Mouse (Mus musculus): Measurements from ENCODE around the gene Tprkb. TPM values are rescaled to one million over a fixed set of nuclear protein-coding genes. Genes with fewer than 3 reads are reported as not detected.
A peak's percentile ranks its signal among the peaks of the same experiment; 100 is the strongest.
"Not testable (repeated sequence)": the region's sequence is repeated elsewhere in the genome, so short reads cannot be mapped to it uniquely, and the experiment has no call there.

Tprkb gene
- polyA plus RNA-seq, 1 experiment from 2014 or later, result 17.2 TPM

DNA sequence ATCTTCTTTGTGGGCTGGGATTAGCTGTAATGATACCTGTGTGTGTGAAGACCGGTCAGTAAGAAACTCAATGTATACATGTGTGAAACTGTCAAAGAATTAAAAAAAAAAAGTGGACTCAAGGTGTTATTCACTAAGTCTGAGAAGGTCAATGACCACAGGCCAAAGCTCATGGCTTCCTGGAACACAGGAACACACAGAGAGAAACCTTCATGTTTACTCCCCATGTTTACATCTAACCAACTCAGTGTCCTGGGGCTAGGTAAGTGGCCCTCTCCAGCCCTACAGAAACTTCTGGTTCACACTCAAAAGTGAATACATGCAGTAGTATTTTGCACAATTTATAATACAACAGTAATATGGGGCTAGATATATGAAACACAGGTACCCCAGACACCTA is 2.0 kb upstream of the Tprkb start:
- ATAC-seq (ENCODE audit: low read depth), result no peak
- H3K4me1 ChIP-seq (ENCODE audit: control insufficient read depth, low read depth, low read length), result peaks cover 10% of the 10 kb centered on the region
- 76% methylated on average over 1 of the region's 1 CpGs for WGBS (ENCODE audit: insufficient replicate concordance)
- no peaks in the 10 kb centered on the region for H3K9me3 ChIP-seq (replicated peaks; ENCODE audit: control insufficient read depth, low read length)
- no peaks in the 10 kb centered on the region for H3K27me3 ChIP-seq (ENCODE audit: control insufficient read depth, insufficient read depth, low read depth, low read length)
- no peak overlapping the region for H3K4me2 ChIP-seq (ENCODE audit: low read depth, low read length)
- no peak overlapping the region for H3K9ac ChIP-seq (ENCODE audit: low read depth, low read length)
- H3K4me3 ChIP-seq (ENCODE audit: low read depth, low read length), result no peak overlapping the region
- no peak overlapping the region for H3K27ac ChIP-seq (ENCODE audit: low read length)
- H3K36me3 ChIP-seq (ENCODE audit: control insufficient read depth, insufficient read depth), result no peaks in the 10 kb centered on the region

DNA sequence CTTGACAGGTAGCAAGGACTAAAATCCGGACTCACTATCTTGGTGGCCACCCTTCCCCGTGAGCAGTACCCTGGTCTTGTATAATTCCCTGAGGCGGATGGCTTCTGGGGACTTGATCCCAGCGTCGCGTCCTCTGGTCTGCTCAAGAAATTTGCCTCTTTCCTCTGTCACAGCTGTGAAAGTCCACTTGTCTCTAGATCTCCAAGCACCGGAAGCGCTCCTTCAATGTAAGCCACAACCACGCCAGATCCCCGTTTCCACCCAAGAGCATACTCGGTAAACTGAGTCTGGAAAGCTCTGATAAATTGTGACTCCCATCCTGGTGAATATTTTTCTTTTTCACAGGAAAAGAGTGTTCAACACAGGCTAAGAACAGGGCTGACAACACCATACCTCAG is 3.5 kb downstream of the Tprkb start:
- ATAC-seq (ENCODE audit: low read depth), result no peak
- no peaks in the 10 kb centered on the region for H3K9me3 ChIP-seq (replicated peaks; ENCODE audit: control insufficient read depth, low read length)
- peaks cover 20% of the 10 kb centered on the region for H3K4me1 ChIP-seq (ENCODE audit: control insufficient read depth, low read depth, low read length)
- peak overlapping the region; percentile 86 for H3K9ac ChIP-seq (ENCODE audit: low read depth, low read length)
- H3K4me3 ChIP-seq (ENCODE audit: low read depth, low read length), result peak overlapping the region; percentile 85
- H3K27me3 ChIP-seq (ENCODE audit: control insufficient read depth, insufficient read depth, low read depth, low read length), result no peaks in the 10 kb centered on the region
- H3K4me2 ChIP-seq (ENCODE audit: low read depth, low read length), result peak overlapping the region; percentile 90
- WGBS (ENCODE audit: insufficient replicate concordance), result 1% methylated on average over 11 of the region's 11 CpGs
- H3K36me3 ChIP-seq (ENCODE audit: control insufficient read depth, insufficient read depth), result no peaks in the 10 kb centered on the region
- peak overlapping the region; percentile 89 for H3K27ac ChIP-seq (ENCODE audit: low read length)

- ATAC-seq (ENCODE audit: low read depth), result peak; percentile 94
- not testable (repeated sequence) for H3K27me3 ChIP-seq (ENCODE audit: control insufficient read depth, insufficient read depth, low read depth, low read length); H3K36me3 ChIP-seq (ENCODE audit: control insufficient read depth, insufficient read depth); H3K9me3 ChIP-seq (replicated peaks; ENCODE audit: control insufficient read depth, low read length)
- H3K27ac ChIP-seq (ENCODE audit: low read length), result peak within 1 kb of the TSS; percentile 89
- WGBS (ENCODE audit: insufficient replicate concordance), result under 1% methylated on average over 61 of the region's 61 CpGs
- peak within 1 kb of the TSS; percentile 86 for H3K9ac ChIP-seq (ENCODE audit: low read depth, low read length)
- peak within 1 kb of the TSS; percentile 90 for H3K4me2 ChIP-seq (ENCODE audit: low read depth, low read length)
- H3K4me3 ChIP-seq (ENCODE audit: low read depth, low read length), result peak within 1 kb of the TSS; percentile 85
- H3K4me1 ChIP-seq (ENCODE audit: control insufficient read depth, low read depth, low read length), result peaks cover 20% of the 10 kb centered on the region
These were observed 4.2 kb downstream of the Tprkb start, which contains the start of gene Nat8f1 for GRCm38 (mm10) chr6:85915539-85916513. TSS of gene Nat8f1 (minus strand) at chr6:85915687.

DNA sequence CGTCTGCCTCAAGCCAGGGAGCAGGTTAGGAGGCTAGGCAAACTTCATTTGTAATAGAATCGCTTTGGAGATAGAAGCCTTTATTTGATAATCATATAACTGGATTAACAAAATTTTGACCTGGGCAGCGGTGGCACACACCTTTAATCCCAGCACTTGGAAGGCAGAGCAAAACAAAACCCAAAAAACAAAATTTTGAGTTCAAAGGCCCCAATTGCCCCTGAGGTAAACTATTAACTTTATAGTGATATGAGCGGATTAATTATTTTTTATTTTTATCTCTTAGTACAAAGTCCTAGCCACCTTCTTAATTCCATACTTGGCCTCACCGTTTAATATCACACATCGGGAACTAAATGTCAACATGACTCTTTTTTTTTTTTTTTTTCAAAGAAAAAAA is 4.9 kb downstream of the Tprkb start:
- Histone ChIP-seq H3K27ac (ENCODE audit: low read length) (peak overlapping the region; percentile 89), H3K9ac (ENCODE audit: low read depth, low read length) (peak overlapping the region; percentile 81), H3K9me3 (replicated peaks; ENCODE audit: control insufficient read depth, low read length) (no peaks in the 10 kb centered on the region), H3K4me2 (ENCODE audit: low read depth, low read length) (peak overlapping the region; percentile 90), H3K27me3 (ENCODE audit: control insufficient read depth, insufficient read depth, low read depth, low read length) (no peaks in the 10 kb centered on the region), H3K4me3 (ENCODE audit: low read depth, low read length) (peak overlapping the region; percentile 85), H3K36me3 (ENCODE audit: control insufficient read depth, insufficient read depth) (0 out of 2 replicates have a peak, but pooled peaks cover under 1% of the 10 kb centered on the region), H3K4me1 (ENCODE audit: control insufficient read depth, low read depth, low read length) (peaks cover 16% of the 10 kb centered on the region)
- ATAC-seq (ENCODE audit: low read depth), result no peak
- WGBS (ENCODE audit: insufficient replicate concordance), result 69% methylated on average over 6 of the region's 6 CpGs

DNA sequence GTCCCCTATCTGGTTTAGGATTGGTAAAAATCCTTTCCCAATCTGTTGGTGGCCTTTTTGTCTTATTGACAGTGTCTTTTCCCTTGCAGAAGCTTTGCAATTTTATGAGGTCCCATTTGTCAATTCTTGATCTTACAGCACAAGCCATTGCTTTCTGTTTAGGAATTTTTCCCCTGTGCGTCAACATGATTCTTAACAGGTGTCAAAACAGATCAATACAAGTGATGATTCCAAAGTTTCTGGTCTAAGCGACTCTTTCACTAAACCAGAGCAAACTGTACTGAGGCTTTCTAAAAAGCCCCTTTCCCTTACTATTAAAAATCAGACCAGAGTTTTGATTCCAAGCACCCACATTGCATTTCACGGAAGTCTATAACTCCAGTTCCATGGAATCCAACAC is 6.7 kb downstream of the Tprkb start:
- not testable (repeated sequence) for H3K9ac ChIP-seq (ENCODE audit: low read depth, low read length); H3K4me3 ChIP-seq (ENCODE audit: low read depth, low read length); H3K36me3 ChIP-seq (ENCODE audit: control insufficient read depth, insufficient read depth); ATAC-seq (ENCODE audit: low read depth); H3K4me2 ChIP-seq (ENCODE audit: low read depth, low read length); H3K27me3 ChIP-seq (ENCODE audit: control insufficient read depth, insufficient read depth, low read depth, low read length); H3K27ac ChIP-seq (ENCODE audit: low read length); H3K9me3 ChIP-seq (replicated peaks; ENCODE audit: control insufficient read depth, low read length)
- 76% methylated on average over 3 of the region's 3 CpGs for WGBS (ENCODE audit: insufficient replicate concordance)
- peaks cover 13% of the 10 kb centered on the region for H3K4me1 ChIP-seq (ENCODE audit: control insufficient read depth, low read depth, low read length)

DNA sequence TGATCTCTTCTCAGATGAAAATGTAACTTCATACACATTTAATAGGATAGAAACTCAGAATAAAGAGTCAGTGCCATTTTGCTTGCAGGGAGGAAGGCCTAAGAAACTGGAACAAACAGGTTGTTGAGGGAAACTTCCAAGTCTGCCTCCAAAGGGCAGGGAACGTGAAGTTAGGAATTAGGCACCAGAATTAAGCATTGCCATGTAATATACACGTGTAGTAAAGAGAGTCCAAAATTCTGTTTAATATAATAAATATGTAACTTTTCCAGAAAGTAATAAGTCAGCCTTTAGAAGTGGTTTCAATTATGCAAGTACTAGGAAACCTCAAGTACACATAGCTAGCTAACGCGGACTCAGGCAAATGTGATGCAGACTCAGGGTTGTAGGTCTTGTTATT is 7.7 kb downstream of the Tprkb start:
- no peak overlapping the region for H3K27ac ChIP-seq (ENCODE audit: low read length)
- H3K9me3 ChIP-seq (replicated peaks; ENCODE audit: control insufficient read depth, low read length), result no peaks in the 10 kb centered on the region
- no peak overlapping the region for H3K4me3 ChIP-seq (ENCODE audit: low read depth, low read length)
- H3K9ac ChIP-seq (ENCODE audit: low read depth, low read length), result no peak overlapping the region
- no peak for ATAC-seq (ENCODE audit: low read depth)
- WGBS (ENCODE audit: insufficient replicate concordance), result 83% methylated on average over 4 of the region's 4 CpGs
- no peak overlapping the region for H3K4me2 ChIP-seq (ENCODE audit: low read depth, low read length)
- H3K36me3 ChIP-seq (ENCODE audit: control insufficient read depth, insufficient read depth), result peaks cover 4% of the 10 kb centered on the region; the same call in 1 of the 2 replicates
- H3K27me3 ChIP-seq (ENCODE audit: control insufficient read depth, insufficient read depth, low read depth, low read length), result no peaks in the 10 kb centered on the region
- peaks cover 13% of the 10 kb centered on the region for H3K4me1 ChIP-seq (ENCODE audit: control insufficient read depth, low read depth, low read length)

DNA sequence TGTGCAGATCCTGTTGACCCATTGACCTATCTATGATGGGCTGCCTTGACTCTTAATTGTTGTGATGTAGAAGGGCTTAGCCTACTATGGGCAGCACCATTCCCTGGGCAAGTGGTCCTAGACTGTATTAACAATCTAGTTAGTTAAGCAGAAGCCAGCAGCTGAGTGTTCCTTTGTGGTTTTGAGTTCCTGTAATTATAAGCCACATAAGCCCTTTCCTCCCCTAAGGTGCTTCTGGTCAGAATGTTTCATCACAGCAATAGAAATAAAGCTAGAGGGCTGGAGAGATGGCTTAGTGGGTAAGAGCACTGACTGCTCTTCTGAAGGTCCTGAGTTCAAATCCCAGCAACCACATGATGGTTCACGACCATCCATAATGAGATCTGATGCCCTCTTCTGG is 12.0 kb downstream of the Tprkb start:
- no peak for ATAC-seq (ENCODE audit: low read depth)
- WGBS (ENCODE audit: insufficient replicate concordance), result 65% methylated on average over 1 of the region's 1 CpGs
- H3K4me2 ChIP-seq (ENCODE audit: low read depth, low read length), result no peak overlapping the region

DNA sequence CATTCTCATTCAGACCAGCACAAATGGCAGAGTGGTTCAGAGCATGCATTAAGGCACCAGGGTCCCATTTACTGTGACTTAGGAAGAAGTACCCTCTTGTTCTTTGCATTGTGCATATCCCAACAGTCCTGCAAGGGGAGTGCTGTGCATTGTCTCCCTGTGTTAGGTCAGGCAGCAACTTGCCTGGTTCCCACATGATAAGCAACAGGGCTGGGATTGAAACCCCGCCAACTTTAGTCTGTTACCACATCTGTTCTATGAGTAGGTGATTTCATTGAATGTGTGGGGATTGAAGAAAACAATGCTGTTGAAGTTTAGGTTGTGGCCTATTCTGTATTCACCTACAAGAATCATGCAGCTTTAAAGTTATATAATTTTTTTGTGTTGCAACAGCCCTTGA is 15.0 kb downstream of the Tprkb start:
- Histone ChIP-seq H3K4me3 (ENCODE audit: low read depth, low read length) (no peak overlapping the region), H3K36me3 (ENCODE audit: control insufficient read depth, insufficient read depth) (peaks cover 5% of the 10 kb centered on the region), H3K9ac (ENCODE audit: low read depth, low read length) (no peak overlapping the region), H3K9me3 (replicated peaks; ENCODE audit: control insufficient read depth, low read length) (no peaks in the 10 kb centered on the region), H3K4me2 (ENCODE audit: low read depth, low read length) (no peak overlapping the region), H3K27ac (ENCODE audit: low read length) (peak overlapping the region; percentile 12), H3K27me3 (ENCODE audit: control insufficient read depth, insufficient read depth, low read depth, low read length) (no peaks in the 10 kb centered on the region), H3K4me1 (ENCODE audit: control insufficient read depth, low read depth, low read length) (no peaks in the 10 kb centered on the region)
- no peak for ATAC-seq (ENCODE audit: low read depth)
- 47% methylated on average over 1 of the region's 1 CpGs for WGBS (ENCODE audit: insufficient replicate concordance)

More for the DNA sequence above, 12.0 kb downstream of the Tprkb start:
- Histone ChIP-seq H3K27ac (ENCODE audit: low read length) (no peak overlapping the region), H3K27me3 (ENCODE audit: control insufficient read depth, insufficient read depth, low read depth, low read length) (no peaks in the 10 kb centered on the region), H3K9me3 (replicated peaks; ENCODE audit: control insufficient read depth, low read length) (no peaks in the 10 kb centered on the region), H3K4me1 (ENCODE audit: control insufficient read depth, low read depth, low read length) (no peaks in the 10 kb centered on the region), H3K9ac (ENCODE audit: low read depth, low read length) (no peak overlapping the region), H3K36me3 (ENCODE audit: control insufficient read depth, insufficient read depth) (peaks cover 7% of the 10 kb centered on the region), H3K4me3 (ENCODE audit: low read depth, low read length) (no peak overlapping the region)

Data from liver, embryonic 16.5 days (tissue).